Mouse (Mus musculus) cerebellum, adult 9-11 months (tissue): ENCODE results near the gene Sprr1b.
"Not testable (repeated sequence)": the region's sequence is repeated elsewhere in the genome, so short reads cannot be mapped to it uniquely, and the experiment has no call there.

Experiments used
- DNase-seq: peaks from one replicate; pipeline ENCODE4 v3.0.0; 2022

Gene Sprr1b

DNA sequence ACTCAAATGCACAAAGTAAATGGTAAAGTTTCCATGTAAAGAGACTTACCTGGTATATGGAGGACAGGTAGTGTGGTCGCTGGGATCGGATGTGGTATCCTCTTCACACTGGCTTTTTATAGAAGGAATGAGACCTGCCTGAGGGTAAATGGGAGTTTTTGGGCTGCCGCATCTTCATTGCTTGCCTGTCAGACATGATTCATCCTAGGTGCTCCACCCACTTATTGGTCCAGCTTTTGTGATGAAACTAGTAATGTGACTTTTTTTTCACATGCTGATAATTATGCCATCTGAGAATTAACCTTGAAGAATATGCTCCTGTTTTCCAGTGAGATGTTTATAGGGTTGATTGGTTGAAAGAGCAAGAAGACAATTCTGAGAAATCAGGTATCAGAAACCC is at the start of gene Sprr1b:
Gene Sprr1b (minus strand): TSS at position 101 of the 400 bp plus-strand sequence.
- DNase-seq = no peak

- no peak for DNase-seq
These were observed 47.7 kb upstream of the Sprr1b start for GRCm38 (mm10) chr3:92486307-92486706.

GRCm38 (mm10) chr3:92485863-92486262 is 47.3 kb upstream of the Sprr1b start, which contains the start of gene Sprr1a:
TSS of gene Sprr1a (minus strand) at chr3:92485895.
- DNase-seq = no peak

DNA sequence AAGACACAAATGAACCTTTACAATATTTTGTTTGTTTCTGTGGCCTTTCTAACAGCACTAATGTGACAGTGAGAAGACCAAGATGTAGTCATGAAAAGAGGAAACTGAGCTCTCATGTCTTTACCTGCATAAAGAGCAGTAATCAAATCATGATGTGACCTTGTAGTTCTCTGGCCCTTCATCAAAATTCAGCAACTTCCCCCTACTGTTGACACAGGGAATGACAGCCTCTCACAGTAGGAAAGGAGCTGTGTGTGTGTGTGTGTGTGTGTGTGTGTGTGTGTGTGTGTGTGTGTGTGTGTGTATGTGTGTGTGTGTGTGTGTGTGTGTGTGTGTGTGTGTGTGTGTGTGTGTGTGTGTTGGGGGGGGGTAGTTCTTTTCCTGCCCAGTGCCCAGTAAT is 42.7 kb upstream of the Sprr1b start:
- DNase-seq = not testable (repeated sequence)

DNA sequence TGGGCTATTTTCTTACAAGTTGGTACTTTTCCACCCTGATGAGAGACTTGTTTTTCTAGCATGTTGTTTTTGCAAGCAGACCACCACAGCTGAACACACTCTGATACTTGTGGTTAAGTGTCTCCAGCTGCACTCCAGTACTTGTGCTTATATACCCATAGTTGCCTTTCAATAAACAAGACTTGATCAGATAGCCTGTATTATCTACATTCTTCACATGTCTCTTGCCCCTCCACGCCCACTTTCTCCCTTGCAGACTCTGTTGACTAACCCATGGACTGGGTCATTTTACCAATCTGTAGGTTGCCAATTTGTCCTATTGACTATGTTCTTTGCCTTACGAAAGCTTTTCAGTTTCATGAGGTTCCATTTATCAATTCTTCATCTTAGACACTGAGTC is 31.5 kb upstream of the Sprr1b start:
- DNase-seq = no peak

DNA sequence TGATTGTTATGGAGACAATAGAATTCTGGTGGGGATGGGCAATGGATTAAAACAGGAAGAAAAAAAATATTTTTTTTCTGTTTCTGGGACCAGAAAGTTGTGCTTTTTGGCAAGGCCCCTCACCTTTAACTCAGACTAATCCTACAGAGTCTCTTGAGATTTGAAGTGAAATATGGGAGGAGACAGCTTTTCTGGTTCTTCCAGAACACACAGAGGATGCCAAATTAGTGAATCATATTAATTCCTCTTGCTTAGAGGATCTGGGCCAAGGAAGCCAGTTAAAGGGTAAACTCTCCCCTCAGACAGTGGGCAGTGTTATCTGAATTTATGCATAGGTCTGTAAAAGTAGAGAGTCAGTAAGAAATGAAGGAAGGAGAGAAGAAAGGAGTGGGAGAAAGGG is 28.8 kb upstream of the Sprr1b start:
- no peak for DNase-seq

GRCm38 (mm10) chr3:92466576-92466975 is 28.0 kb upstream of the Sprr1b start:
- no peak for DNase-seq

- no peak for DNase-seq
These were observed 20.0 kb upstream of the Sprr1b start, which contains the start of gene Sprr3 for GRCm38 (mm10) chr3:92458620-92459019. TSS of gene Sprr3 (minus strand) at chr3:92458720.

GRCm38 (mm10) chr3:92455151-92455550 is 16.6 kb upstream of the Sprr1b start:
- no peak for DNase-seq

GRCm38 (mm10) chr3:92440177-92440576 is 1.6 kb upstream of the Sprr1b start:
- no peak for DNase-seq

- no peak for DNase-seq
These were observed 6.3 kb downstream of the Sprr1b start, which contains the start of gene Sprr2k for GRCm38 (mm10) chr3:92432282-92432681. TSS of gene Sprr2k (plus strand) at chr3:92432582.

DNA sequence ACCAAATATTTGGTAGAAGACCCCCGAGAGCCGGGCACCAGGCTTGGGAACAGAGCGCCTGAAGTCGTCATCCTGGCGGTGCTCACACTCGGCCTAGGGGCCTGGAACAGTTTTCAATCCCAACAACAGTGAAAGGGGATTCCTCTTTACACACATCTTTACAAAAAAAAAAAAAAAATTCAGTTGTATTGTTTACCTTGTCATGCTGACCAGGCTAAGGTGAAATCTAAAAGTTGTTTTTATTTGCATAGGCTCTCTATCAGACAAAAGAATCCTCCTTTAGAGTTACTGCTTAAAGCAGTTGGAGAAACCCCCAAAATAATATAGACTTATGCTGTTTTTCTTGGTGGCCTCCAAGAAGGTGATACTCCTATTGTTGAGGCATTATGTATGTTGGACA is 9.3 kb downstream of the Sprr1b start, which contains the start of gene Gm9774:
Gene Gm9774 (minus strand): TSS at position 101 of the 400 bp plus-strand sequence.
- DNase-seq = no peak

DNA sequence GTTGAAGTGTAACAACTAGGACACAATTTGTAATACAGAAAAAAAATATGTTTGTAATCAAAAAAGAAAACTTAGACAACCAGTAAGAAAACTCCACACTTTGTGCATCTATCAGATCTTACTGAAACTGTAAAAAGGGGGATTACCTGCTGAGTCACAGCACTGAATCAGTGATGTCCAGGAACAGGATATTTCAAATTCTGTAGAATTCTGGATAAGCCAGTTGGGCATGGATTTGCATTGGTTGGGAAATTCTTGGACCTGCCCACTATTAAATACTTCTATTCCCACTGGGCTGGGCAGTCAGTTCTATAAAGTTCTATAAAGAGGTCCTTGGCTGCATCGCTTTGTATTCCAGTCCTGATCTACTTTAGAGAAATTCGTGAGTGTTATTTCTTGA is 20.8 kb downstream of the Sprr1b start, which contains the start of gene Sprr2j-ps:
Gene Sprr2j-ps (plus strand): TSS at position 301 of the 400 bp plus-strand sequence.
- no peak for DNase-seq

DNA sequence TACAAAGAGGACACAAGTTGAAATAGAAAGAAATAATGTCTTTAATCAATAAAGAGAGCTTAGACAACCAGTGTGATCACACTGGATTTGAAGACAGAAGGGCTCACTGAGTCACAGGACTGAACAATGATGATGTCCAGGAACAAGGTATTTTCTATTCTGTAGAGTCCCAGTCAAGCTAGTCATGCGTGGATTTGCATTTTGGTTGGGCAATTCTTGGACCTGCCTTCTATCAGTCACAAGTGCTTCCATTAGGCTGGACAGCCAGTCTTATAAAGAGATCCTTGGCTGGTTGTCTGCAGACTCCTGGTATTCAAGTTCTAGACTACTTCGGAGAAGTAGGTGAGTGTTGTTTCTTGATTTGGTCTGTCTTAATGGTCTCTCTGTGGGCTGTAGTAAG is 30.9 kb downstream of the Sprr1b start, which contains the start of gene Sprr2i:
Gene Sprr2i (plus strand): TSS at position 301 of the 400 bp plus-strand sequence.
- DNase-seq = no peak

GRCm38 (mm10) chr3:92394301-92394700 is 44.3 kb downstream of the Sprr1b start:
- DNase-seq = no peak
